Mouse (Mus musculus): ENCODE measurements at regions not wholly inside any gene's neighbourhood (a gene's known extent, or its start where the extent isn't known, plus 50 kb on each side); places are given as distances from the start of the nearest gene placed in this dataset.

- TF ChIP-seq GATA1 (IDR thresholded peaks at IDR 0.05; ENCODE audit: borderline replicate concordance, low read length) (no peak), FLI1 (IDR thresholded peaks at IDR 0.05; ENCODE audit: low read length) (no peak)
These were observed 113.1 kb upstream of the Ralgapa2 start for GRCm38 (mm10) chr2:146625166-146625751.

All from megakaryocyte, embryonic 14.5 days (primary cell).